Mouse (Mus musculus): Measurements from ENCODE around the gene Rgs18. TPM values are rescaled to one million over a fixed set of nuclear protein-coding genes. Genes with fewer than 3 reads are reported as not detected.

The Rgs18 gene
- polyA plus RNA-seq (2012; fragmentation: generic; extraction: Trizol): not detected

GRCm38 (mm10) chr1:144775331-144775730, at the start of gene Rgs18:
TSS of gene Rgs18 (minus strand) at chr1:144775435.

Other genes starting within 250 kb of the Rgs18 start
- gene Rgs21, start 207.8 kb downstream of the Rgs18 start, polyA plus RNA-seq (2012; fragmentation: generic; extraction: Trizol): not detected

All from C3H10T1/2 (cell line).